Mouse (Mus musculus) lung, postnatal 0 days (tissue): Measurements from ENCODE around the gene Psme1. TPM values are rescaled to one million over a fixed set of nuclear protein-coding genes. Genes with fewer than 3 reads are reported as not detected.

ENCODE experiments used
- ATAC-seq: fragments of 200-750 bp; cut with Nextera tagmentation; 2 replicates; pipeline ENCODE4 v1.8.0; 2017; ENCODE audit warnings: moderate library complexity
- DNase-seq: peaks from one replicate; pipeline ENCODE4 v3.0.0-alpha.2; 2016; ENCODE audit warnings: low spot score
- H3K27ac ChIP-seq: fragments of 300-500 bp; sonication (generic); 2 replicates; pipeline ENCODE4 v1.5.1; 2014; ENCODE audit warnings: antibody characterized with exemption, mild to moderate bottlenecking, low read length, mixed read lengths
- H3K27me3 ChIP-seq: fragments of 300-500 bp; sonication (generic); replicated peaks from 2 replicates; pipeline ENCODE4 v1.6.1; 2014; ENCODE audit warnings: low read length, mixed read lengths; ENCODE audit not compliant: insufficient read depth
- H3K36me3 ChIP-seq: fragments of 300-500 bp; sonication (generic); 2 replicates; pipeline ENCODE4 v1.6.1; 2014; ENCODE audit warnings: low read length, mixed read lengths; ENCODE audit not compliant: insufficient read depth
- H3K4me1 ChIP-seq: fragments of 300-500 bp; sonication (generic); 2 replicates; pipeline ENCODE4 v1.6.1; 2014; ENCODE audit warnings: antibody characterized with exemption, low read depth, low read length, mixed read lengths; ENCODE audit not compliant: insufficient read depth
- H3K4me2 ChIP-seq: fragments of 300-500 bp; sonication (generic); replicated peaks from 2 replicates; pipeline ENCODE4 v1.6.1; 2014; ENCODE audit warnings: low read depth, mild to moderate bottlenecking, low read length, moderate library complexity, mixed read lengths
- H3K4me3 ChIP-seq: fragments of 300-500 bp; sonication (generic); 2 replicates; pipeline ENCODE4 v1.5.1; 2014; ENCODE audit warnings: low read depth, low read length
- H3K9ac ChIP-seq: fragments of 300-500 bp; sonication (generic); replicated peaks from 2 replicates; pipeline ENCODE4 v1.6.1; 2014; ENCODE audit warnings: low read depth, mild to moderate bottlenecking
- H3K9me3 ChIP-seq: fragments of 300-500 bp; sonication (generic); 2 replicates; pipeline ENCODE4 v1.6.1; 2016; ENCODE audit warnings: low read length, mixed read lengths
- CTCF ChIP-seq: IDR thresholded peaks from 2 replicates; pipeline ENCODE4 v1.5.1; 2016; ENCODE audit warnings: antibody characterized with exemption, mild to moderate bottlenecking
- EP300 ChIP-seq: IDR thresholded peaks from 2 replicates; pipeline ENCODE4 v1.6.1; 2016; ENCODE audit warnings: antibody characterized with exemption, mild to moderate bottlenecking, control low read depth
- WGBS: fragments of 180-500 bp; shearing (Covaris S2); extraction: QIAGEN DNeasy Blood & Tissue Kit; methylation state at CpG from one replicate; pipeline ENCODE4 v1.1.7; 2014; 5-methylcytosine and 5-hydroxymethylcytosine counted together
- polyA plus RNA-seq: library from polyadenylated mRNA; unstranded; fragments of >200 nt; fragmentation: Nextera tagmentation; extraction: Ambion mirVana; gene quantifications from 2 replicates; pipeline ENCODE4 v1.2.1, GENCODE M21; 2015

Gene Psme1
- polyA plus RNA-seq, 1 experiment from 2014 or later = 219 TPM

GRCm38 (mm10) chr14:55557587-55557986 lies 20.3 kb upstream of the Psme1 start:
- Histone ChIP-seq H3K27me3 (no peaks in the 10 kb centered on the region), H3K9ac (no peak overlapping the region), H3K4me1 (peaks cover 7% of the 10 kb centered on the region; the same call in 1 of the 2 replicates), H3K4me2 (no peak overlapping the region), H3K36me3 (no peaks in the 10 kb centered on the region), H3K9me3 (no peaks in the 10 kb centered on the region), H3K4me3 (no peak overlapping the region), H3K27ac (peak overlapping the region; percentile 58)
- DNase-seq (peak; percentile 21), ATAC-seq (no peak)
- no peak for TF ChIP-seq EP300
- TF ChIP-seq CTCF = no peak
- WGBS = 79% methylated on average over 3 of the region's 3 CpGs

- peak overlapping the region; percentile 60; the same call in 1 of the 2 replicates for H3K9ac ChIP-seq
- no peaks in the 10 kb centered on the region for H3K9me3 ChIP-seq
- H3K27ac ChIP-seq = peak overlapping the region; percentile 99
- TF ChIP-seq EP300 (no peak), CTCF (no peak)
- H3K27me3 ChIP-seq = no peaks in the 10 kb centered on the region
- peak overlapping the region; percentile 58; the same call in 1 of the 2 replicates for H3K4me3 ChIP-seq
- 47% methylated on average over 6 of the region's 6 CpGs for WGBS
- H3K4me1 ChIP-seq = peaks cover 7% of the 10 kb centered on the region; the same call in 1 of the 2 replicates
- DNase-seq (peak; percentile 38), ATAC-seq (no peak)
- H3K4me2 ChIP-seq = peak overlapping the region; percentile 52
- no peaks in the 10 kb centered on the region for H3K36me3 ChIP-seq
Measured at GRCm38 (mm10) chr14:55558740-55559448, 19.0 kb upstream of the Psme1 start.

GRCm38 (mm10) chr14:55559799-55560201 lies 18.1 kb upstream of the Psme1 start, which contains the start of gene Dcaf11:
Dcaf11 (plus strand) TSS chr14:55560006.
- Histone ChIP-seq H3K27me3 (no peaks in the 10 kb centered on the region), H3K36me3 (peaks cover 6% of the 10 kb centered on the region; the same call in 1 of the 2 replicates), H3K9ac (peak within 1 kb of the TSS; percentile 60), H3K4me3 (peak within 1 kb of the TSS; percentile 58), H3K27ac (peak within 1 kb of the TSS; percentile 99), H3K4me2 (peak within 1 kb of the TSS; percentile 86), H3K9me3 (no peaks in the 10 kb centered on the region), H3K4me1 (peaks cover 7% of the 10 kb centered on the region; the same call in 1 of the 2 replicates)
- TF ChIP-seq EP300 (no peak; the same call in 1 of the 2 replicates), CTCF (peak; percentile 60)
- DNase-seq = peak; percentile 97
- ATAC-seq = peak; percentile 78
- under 1% methylated on average over 27 of the region's 27 CpGs for WGBS

- peaks cover 13% of the 10 kb centered on the region; the same call in 1 of the 2 replicates for H3K36me3 ChIP-seq
- H3K9ac ChIP-seq = peak within 1 kb of the TSS; percentile 71
- H3K4me2 ChIP-seq = peak within 1 kb of the TSS; percentile 86
- peaks cover 7% of the 10 kb centered on the region; the same call in 1 of the 2 replicates for H3K4me1 ChIP-seq
- WGBS = 1% methylated on average over 51 of the region's 51 CpGs
- DNase-seq (peak; percentile 99), ATAC-seq (peak; percentile 92)
- peak; percentile 31 for TF ChIP-seq CTCF
- peak; percentile 92 for TF ChIP-seq EP300
- H3K4me3 ChIP-seq = peak within 1 kb of the TSS; percentile 58
- H3K9me3 ChIP-seq = no peaks in the 10 kb centered on the region
- H3K27ac ChIP-seq = peak within 1 kb of the TSS; percentile 99
- no peaks in the 10 kb centered on the region for H3K27me3 ChIP-seq
Measured at GRCm38 (mm10) chr14:55560202-55561073, 17.5 kb upstream of the Psme1 start, which contains the start of gene A730061H03Rik. A730061H03Rik (minus strand) TSS chr14:55560406.

GRCm38 (mm10) chr14:55561860-55562259 lies 16.1 kb upstream of the Psme1 start:
- peaks cover 17% of the 10 kb centered on the region; the same call in 1 of the 2 replicates for H3K36me3 ChIP-seq
- H3K4me1 ChIP-seq = peaks cover 7% of the 10 kb centered on the region; the same call in 1 of the 2 replicates
- ATAC-seq (no peak), DNase-seq (no peak)
- no peaks in the 10 kb centered on the region for H3K9me3 ChIP-seq
- H3K4me2 ChIP-seq = peak overlapping the region; percentile 86
- no peaks in the 10 kb centered on the region for H3K27me3 ChIP-seq
- WGBS = 70% methylated on average over 10 of the region's 10 CpGs
- H3K9ac ChIP-seq = no peak overlapping the region
- TF ChIP-seq EP300 (no peak), CTCF (no peak)
- H3K27ac ChIP-seq = no peak overlapping the region
- peak overlapping the region; percentile 58; the same call in 1 of the 2 replicates for H3K4me3 ChIP-seq

- peaks cover 17% of the 10 kb centered on the region; the same call in 1 of the 2 replicates for H3K36me3 ChIP-seq
- TF ChIP-seq CTCF (no peak), EP300 (no peak)
Measured at GRCm38 (mm10) chr14:55563249-55563648, 14.7 kb upstream of the Psme1 start.

More at GRCm38 (mm10) chr14:55563249-55563648, 14.7 kb upstream of the Psme1 start:
- H3K4me1 ChIP-seq = peaks cover 7% of the 10 kb centered on the region; the same call in 1 of the 2 replicates
- no peak overlapping the region for H3K27ac ChIP-seq
- ATAC-seq (no peak), DNase-seq (no peak)
- WGBS = 91% methylated on average over 11 of the region's 11 CpGs
- H3K9me3 ChIP-seq = no peaks in the 10 kb centered on the region
- no peak overlapping the region for H3K9ac ChIP-seq
- no peaks in the 10 kb centered on the region for H3K27me3 ChIP-seq
- no peak overlapping the region for H3K4me2 ChIP-seq
- no peak overlapping the region for H3K4me3 ChIP-seq
